Mouse (Mus musculus) MEL-GATA-1-ER (cell line): Measurements from ENCODE around the gene Cnot10.

ENCODE experiments used
- DNase-seq: peaks from one replicate; pipeline ENCODE4 v3.0.0-alpha.2; 2012; ENCODE audit warnings: low read depth; ENCODE audit errors: extremely low read depth

Gene Cnot10

DNA sequence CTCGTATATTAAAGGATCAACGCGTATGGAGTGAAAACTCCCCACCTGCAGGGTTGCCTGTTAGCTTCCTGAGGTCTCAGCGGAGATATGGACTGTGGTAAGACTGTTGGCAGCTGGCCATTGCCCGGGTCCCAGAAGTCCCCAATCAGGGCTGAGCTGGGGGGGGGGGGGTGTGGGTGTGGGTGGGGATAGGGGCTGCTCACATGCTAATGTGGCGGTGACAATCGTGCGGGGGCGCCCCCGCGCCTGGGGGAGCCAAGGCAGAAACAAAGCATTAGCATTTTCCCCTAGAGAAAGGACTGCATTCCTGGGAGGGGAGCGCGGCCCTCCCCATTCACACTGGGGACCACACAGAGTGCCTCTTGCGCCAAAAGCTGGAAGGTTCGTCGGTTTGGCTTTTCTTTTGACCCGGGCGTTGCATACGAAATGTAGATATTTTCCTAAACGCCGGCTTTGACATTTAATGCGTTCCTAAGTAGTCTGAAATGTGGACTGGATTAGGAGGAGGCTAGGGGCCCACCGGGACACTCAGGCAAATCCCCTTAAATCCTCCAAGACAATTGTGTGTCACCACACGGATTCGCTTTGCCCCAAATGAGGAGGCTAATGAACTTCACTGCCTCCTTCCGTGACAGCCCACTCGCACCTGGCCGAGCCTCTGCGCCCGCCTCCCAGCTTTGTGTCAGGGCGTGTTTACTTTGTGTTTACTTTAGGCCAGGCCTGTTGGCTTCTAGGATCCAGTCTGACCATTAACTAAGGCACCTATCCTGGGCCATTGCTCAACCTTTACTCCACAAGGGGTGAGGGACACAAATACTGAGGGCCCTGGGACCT lies 55.6 kb downstream of the Cnot10 start:
- no peak for DNase-seq

GRCm38 (mm10) chr9:114583812-114584182 lies 56.2 kb downstream of the Cnot10 start:
- no peak for DNase-seq

DNA sequence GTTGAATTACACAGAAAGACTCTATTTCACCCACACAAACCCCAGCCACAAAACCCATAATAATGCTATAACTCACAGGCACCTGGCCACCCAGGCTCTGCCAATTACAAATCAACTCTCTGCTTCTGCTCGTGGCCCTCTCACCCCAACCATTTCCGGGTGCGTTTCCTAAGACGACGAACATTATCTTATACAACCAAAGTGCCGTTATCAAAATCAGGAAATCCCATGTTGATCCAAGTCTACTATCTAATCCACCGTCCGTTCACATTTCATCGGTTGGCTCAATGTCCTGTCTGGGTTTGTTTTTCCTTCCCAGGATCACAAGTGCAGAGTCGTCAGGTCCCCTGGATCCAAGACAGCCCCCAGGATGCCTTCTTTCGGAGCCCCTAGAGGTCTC lies 61.3 kb downstream of the Cnot10 start:
- no peak for DNase-seq

DNA sequence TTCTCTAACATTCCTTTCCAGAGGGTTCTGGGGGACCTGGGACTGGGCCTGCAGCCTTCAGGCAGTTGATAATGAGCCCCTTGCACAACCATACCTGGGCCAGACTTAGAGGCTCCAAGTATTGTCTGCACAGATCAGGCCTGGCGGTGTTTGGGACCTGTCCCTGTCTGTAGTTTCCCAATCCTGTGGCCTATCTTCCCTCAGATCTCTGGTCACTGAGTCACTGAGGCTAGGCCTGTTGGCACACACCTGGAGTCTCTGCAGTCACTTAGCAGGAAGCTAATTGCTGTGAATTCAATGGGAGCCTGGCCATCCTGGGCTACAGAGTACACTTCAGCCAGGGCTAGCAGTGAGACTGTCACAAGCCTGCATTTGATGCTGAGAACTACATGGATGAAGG lies 64.0 kb downstream of the Cnot10 start:
- DNase-seq, result no peak

DNA sequence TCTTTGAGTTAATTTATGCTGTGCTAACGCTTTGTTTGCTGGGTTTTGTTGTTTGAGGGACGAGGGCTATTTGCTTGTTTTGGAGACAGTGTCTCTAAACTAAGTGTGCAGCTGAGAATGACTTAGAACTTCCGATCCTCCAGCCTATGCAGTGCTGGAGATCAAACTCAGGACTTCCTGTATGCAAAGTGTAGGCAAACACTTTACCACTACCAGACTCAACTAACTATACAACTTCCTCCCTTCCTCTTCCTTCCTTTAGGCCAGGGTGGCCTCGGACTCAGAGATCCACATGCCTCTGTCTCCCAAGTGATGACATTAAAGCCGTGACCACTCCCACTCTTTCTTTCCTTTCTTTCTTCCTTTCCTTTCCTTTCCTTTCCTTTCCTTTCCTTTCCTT lies 66.5 kb downstream of the Cnot10 start:
- DNase-seq, result no peak

DNA sequence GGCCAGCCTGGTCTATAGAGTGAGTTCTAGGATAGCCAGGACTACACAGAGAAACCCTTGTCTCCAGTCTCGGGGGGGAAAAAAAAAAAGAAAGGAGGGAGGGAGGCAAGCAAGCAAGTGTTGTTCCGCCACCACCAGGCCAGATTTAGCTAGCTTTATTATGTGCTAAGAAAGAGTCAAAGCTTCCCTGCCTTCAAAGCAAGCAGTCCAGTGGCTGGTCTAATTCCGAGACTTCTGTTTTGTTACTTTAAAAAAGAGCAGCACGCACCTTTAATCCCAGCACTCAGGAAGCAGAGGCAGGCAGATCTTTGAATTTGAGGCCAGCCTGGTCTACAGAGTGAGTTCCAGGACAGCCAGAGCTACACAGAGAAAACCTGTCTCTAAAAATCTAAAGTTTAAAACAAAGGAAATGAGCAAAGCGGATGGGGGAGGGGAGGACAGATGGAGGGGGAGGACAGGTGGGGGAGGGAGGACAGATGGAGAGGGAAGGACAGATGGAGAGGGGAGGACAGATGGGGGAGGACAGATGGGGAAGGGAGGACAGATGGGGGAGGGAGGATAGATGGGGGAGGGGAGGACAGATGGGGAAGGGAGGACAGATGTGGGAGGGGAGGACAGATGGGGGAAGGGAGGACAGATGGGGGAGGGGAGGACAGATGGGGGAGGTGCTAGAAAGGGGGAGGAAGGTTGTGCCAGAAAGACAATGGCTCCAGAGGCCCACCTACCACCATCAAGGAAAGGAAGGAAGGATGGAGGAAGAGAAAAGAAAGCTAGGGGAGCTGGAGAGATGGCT lies 71.1 kb downstream of the Cnot10 start:
- no peak for DNase-seq

GRCm38 (mm10) chr9:114564667-114565066 lies 75.3 kb downstream of the Cnot10 start:
- no peak for DNase-seq

- DNase-seq, result no peak
Measured at GRCm38 (mm10) chr9:114563761-114564606, 76.0 kb downstream of the Cnot10 start, which contains the start of gene Trim71. Gene Trim71, minus strand, starts transcription at chr9:114564369.

DNA sequence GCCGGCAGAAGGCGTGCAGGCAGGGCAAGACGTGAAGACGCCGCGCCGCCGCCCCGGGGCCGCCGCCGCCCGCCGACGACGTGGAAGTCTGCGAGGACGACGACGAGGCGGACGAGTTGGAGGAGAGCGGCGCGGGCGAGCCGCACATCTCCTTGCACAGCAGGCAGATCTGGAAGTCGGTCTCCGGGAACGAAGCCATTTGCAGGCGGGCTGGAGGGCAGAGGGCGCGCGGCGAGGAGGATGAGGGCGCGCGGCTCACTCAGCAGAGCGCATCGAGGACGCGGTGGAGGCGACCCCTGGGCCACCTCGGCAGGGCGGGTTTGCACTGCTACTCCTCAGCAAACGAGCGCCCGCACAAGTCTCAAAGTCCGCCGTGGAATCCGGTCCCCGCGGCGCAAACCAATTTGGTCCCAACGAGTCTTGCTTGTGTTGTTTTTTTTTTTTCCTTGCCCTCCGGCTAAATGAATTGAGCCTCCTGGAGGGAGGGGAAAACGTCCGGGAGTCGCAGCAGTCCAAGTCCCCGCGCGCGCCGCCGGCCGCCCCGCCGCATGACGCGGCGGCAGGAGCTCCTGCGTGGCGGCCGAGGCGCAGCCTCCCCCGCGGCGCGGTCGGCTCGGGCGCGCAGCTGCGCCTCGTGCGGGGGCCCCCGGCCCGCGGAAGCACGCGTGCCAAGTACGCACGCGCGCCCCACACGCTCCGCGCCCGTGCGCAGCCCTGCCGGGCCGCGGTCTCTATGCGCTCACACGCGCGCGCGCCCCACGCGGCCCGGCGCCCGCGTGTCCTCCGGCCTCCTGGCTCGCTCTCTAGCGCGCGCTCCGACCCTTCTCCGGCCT lies 76.8 kb downstream of the Cnot10 start:
- DNase-seq, result no peak

DNA sequence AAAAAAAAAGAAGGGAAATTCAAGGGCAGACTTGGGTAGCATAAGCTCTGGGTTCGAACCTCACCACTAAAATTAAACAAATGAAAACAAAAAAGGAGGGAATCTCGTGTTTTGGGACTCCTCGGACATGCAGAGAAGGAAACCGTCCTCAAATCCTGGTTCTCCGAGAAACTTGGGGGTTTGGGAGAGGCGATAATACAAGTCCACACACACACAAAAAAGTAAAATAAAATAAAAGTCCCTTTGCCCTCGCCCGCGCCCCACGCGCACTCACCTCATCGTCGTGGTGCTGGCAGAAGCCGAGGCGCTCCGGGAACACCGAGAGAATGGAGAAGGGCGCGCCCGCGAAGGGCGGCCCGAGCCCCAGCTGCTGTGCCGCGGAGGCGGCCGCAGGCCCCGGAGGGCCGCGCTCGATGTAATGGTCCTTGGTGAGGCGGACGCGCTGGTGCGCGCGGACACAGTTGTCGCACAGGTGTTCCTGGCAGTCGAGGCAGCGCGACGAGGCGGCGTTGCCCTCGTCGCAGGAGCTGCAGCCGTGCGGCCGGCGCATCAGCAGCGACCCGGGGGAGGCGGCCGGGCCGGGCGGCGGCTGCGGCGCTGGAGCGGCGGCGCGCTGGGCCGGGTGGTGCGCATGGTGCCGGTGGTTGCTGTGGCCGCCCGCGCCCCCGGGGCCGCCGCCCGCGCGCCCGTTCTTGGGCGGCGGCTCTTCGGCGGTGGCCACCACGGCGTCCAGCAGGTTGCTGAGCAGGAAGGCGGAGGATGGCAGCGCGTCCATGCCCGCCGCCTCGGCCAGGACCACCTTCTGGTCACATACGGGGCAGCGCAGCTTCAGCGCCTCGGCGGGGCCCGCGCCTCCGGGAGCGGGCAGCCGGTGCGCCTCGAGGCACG lies 77.7 kb downstream of the Cnot10 start:
- DNase-seq, result no peak

GRCm38 (mm10) chr9:114561671-114561971 lies 78.4 kb downstream of the Cnot10 start:
- DNase-seq, result no peak

DNA sequence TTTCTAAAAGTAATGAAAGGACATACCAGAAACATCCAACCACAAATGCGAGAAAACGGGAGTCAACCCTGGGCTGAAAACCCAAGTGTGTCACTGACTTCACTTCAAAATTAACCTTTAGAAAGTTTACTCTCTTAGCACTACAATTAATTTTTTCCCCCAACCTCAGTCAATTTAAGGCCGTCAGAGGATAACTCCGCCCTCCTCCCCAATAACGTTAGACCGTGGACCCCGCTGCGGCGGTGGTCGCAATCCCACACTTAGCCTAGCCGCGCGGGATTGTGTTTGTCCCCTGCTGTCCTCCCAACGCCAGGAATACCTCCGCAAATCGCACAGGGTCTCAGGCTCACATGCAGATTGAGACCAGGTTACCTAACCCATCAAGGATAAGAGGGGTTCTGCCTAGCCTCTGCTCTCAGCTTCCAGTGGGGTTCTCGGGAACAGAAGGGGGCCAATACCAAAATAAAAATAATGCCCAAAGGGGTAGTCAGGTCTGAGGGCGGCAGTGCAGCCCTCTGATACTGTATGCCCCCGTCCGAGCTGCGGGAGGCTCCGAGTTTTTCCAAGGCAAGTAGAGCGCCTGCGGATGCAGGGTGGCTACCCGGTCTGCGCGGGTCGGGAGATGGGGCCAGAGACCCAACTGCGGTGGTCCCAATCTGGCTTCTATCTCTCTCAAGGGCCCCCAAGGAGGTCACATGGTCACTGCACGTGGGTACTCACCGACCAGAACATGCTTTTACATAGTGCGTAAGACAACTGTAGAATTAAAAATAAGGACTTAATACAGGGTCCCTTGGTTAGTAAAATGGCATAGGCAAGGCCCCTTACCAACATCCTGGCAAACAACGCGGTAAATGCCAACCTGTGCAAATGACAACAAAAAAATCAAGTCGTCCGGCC lies 79.0 kb downstream of the Cnot10 start:
- no peak for DNase-seq

GRCm38 (mm10) chr9:114560141-114560540 lies 79.8 kb downstream of the Cnot10 start:
- DNase-seq, result no peak

DNA sequence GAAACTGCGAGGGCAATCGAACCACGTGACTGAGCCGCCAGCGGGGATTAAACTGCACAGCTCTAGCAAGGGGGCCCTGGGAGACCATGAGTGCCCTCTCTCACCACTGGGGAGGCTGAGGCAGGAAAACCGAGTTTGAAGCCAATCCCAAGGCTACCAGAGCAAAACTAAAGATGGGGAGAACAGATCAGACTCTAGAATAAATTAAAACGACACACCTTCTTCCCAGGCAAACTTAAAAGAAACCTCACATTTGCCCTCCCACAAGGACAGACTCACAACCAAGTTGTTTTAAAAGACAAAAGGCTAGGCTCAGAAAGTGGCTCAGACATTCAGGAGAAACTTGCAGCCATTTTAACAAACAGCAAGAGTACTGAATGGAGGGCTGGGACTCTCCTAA lies 82.9 kb downstream of the Cnot10 start:
- no peak for DNase-seq

DNA sequence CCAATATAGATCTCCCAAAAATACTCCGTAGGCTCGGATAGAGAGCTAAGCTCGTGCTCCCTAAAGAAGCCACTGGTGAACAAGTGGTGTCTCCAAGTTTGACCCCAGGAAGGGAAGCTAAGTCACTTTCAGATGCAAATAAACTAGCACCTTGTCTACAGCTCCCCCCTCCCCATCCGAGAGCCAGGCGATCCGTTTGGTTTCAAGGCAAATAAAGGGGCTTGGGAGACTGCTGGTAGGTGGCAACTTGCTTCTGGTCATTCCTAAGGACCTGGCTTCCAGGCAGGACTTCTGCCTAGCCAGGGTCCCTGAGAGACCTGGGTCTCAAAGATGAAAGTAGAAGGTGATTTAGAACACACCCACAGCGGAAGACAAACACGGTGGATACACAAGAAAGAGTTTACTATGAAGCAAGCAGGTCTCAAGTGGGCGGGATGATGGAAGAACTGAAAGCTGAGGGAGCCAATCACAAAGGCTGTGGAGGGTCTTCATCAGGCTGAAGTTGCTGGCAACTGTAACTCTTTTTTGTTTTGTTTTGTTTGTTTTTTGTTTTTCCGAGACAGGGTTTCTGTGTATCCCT lies 83.6 kb downstream of the Cnot10 start:
- DNase-seq, result no peak

DNA sequence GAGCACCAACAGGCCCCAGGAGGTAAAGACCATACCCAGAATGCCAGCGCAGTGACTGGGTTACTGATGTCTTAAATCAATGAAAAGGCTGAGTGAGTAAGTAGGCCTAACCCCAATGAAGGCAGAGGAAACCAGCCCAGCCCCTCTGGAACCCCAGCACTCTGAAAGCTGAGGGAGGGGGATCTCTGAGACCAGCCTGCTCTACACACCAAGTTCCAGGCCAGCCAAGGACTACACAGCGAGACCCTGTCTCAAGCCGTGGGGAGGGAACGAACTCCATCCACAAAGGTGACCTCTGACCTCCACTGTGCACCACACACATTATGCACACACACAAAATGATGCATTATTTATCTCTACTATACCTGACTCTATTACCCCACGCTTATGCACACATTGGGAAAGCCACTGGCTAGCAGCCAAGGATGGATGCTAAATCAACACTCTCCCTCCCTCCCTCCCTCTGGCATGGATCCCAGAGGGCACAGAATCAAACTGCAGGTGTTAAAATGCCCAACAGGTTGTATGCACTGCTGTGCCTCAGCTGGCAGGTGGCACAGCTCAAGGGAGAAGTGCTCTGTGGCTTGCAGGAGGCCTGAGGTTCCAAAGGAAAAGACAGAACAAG lies 85.5 kb downstream of the Cnot10 start:
- DNase-seq, result no peak

DNA sequence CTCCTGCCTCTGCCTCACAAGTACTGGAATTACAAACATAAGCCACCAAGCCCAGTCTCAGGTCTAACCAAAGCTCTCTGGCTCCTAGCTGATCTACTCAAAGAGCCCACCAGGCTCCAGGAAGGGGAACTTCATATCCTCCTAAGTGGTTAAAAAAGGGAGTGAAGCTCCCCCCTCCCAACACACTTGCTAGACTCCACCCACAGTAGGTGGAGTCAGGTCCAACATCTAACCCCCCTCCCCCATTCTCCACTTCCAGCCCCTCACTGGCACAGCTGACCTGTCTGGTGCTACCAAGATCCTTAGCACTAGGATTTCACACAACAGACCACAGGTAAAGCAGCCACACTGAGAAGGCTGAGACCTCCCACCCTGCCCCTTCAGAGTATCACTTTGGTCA lies 86.2 kb downstream of the Cnot10 start:
- no peak for DNase-seq

- no peak for DNase-seq
Measured at GRCm38 (mm10) chr9:114550033-114550432, 90.0 kb downstream of the Cnot10 start.
